Mouse (Mus musculus) midbrain, embryonic 11.5 days (tissue): Measurements from ENCODE around the gene Nosip. TPM values are rescaled to one million over a fixed set of nuclear protein-coding genes. Genes with fewer than 3 reads are reported as not detected.

ENCODE experiments used
- ATAC-seq: fragments of 200-750 bp; cut with Nextera tagmentation; 2 replicates; pipeline ENCODE4 v1.8.0; 2017; ENCODE audit warnings: moderate TSS enrichment, moderate library complexity; ENCODE audit not compliant: low FRiP score
- DNase-seq: peaks from one replicate; pipeline ENCODE4 v3.0.0; 2015; ENCODE audit warnings: low spot score; ENCODE audit errors: missing footprints
- H3K27ac ChIP-seq: fragments of 300-500 bp; sonication (generic); 2 replicates; pipeline ENCODE4 v1.5.1; 2014; ENCODE audit warnings: low read depth, low read length
- H3K27me3 ChIP-seq: fragments of 300-500 bp; sonication (generic); 2 replicates; pipeline ENCODE4 v1.6.1; 2014; ENCODE audit warnings: mild to moderate bottlenecking, low read length, moderate library complexity, mixed read lengths; ENCODE audit not compliant: control insufficient read depth, insufficient read depth
- H3K36me3 ChIP-seq: fragments of 300-500 bp; sonication (generic); 2 replicates; pipeline ENCODE4 v1.6.1; 2014; ENCODE audit warnings: mild to moderate bottlenecking, low read length, moderate library complexity, mixed read lengths; ENCODE audit not compliant: control insufficient read depth, insufficient read depth
- H3K4me1 ChIP-seq: fragments of 300-500 bp; sonication (generic); 2 replicates; pipeline ENCODE4 v1.6.1; 2014; ENCODE audit warnings: low read length; ENCODE audit not compliant: control insufficient read depth, insufficient read depth
- H3K4me2 ChIP-seq: fragments of 300-500 bp; sonication (generic); 2 replicates; pipeline ENCODE4 v1.6.1; 2014; ENCODE audit warnings: mild to moderate bottlenecking, moderate library complexity
- H3K4me3 ChIP-seq: fragments of 300-500 bp; sonication (generic); 2 replicates; pipeline ENCODE4 v1.5.1; 2014; ENCODE audit warnings: low read depth, low read length
- H3K9ac ChIP-seq: fragments of 300-500 bp; sonication (generic); 2 replicates; pipeline ENCODE4 v1.6.1; 2014; ENCODE audit warnings: low read length
- H3K9me3 ChIP-seq: fragments of 300-500 bp; sonication (generic); 2 replicates; pipeline ENCODE4 v1.6.1; 2016; ENCODE audit warnings: low read length; ENCODE audit not compliant: control insufficient read depth
- WGBS: fragments of 180-500 bp; shearing (Covaris S2); extraction: QIAGEN DNeasy Blood & Tissue Kit; methylation state at CpG from one replicate; pipeline ENCODE4 v1.1.7; 2014; 5-methylcytosine and 5-hydroxymethylcytosine counted together
- polyA plus RNA-seq: library from polyadenylated mRNA; unstranded; fragments of >200 nt; fragmentation: Nextera tagmentation; extraction: Ambion mirVana; gene quantifications from 2 replicates; pipeline ENCODE4 v1.2.1, GENCODE M21; 2014

Nosip gene
- 53.2 and 56.7 TPM in 2 replicates for polyA plus RNA-seq

- Histone ChIP-seq H3K27me3 (no peaks in the 10 kb centered on the region), H3K27ac (peak within 1 kb of the TSS; percentile 17), H3K4me3 (peak within 1 kb of the TSS; percentile 44), H3K36me3 (no peaks in the 10 kb centered on the region), H3K9ac (peak within 1 kb of the TSS; percentile 41), H3K4me2 (peak within 1 kb of the TSS; percentile 49), H3K4me1 (peaks cover 15% of the 10 kb centered on the region), H3K9me3 (no peaks in the 10 kb centered on the region)
- under 1% methylated on average over 31 of the region's 31 CpGs for WGBS
- DNase-seq = peak; percentile 100
- ATAC-seq = peak; percentile 90
These were observed at the start of gene Nosip, which contains the start of gene Prrg2 for GRCm38 (mm10) chr7:45062239-45062835. Gene Nosip, plus strand, starts transcription at chr7:45062429. Gene Prrg2, minus strand, starts transcription at chr7:45062677.

- ATAC-seq = no peak
These were observed 49.4 kb upstream of the Nosip start for GRCm38 (mm10) chr7:45012824-45013223.

GRCm38 (mm10) chr7:45013366-45014095 is 48.7 kb upstream of the Nosip start:
- ATAC-seq (no peak), DNase-seq (no peak)
- WGBS = 97% methylated on average over 16 of the region's 16 CpGs
- no peak overlapping the region for H3K9ac ChIP-seq
- no peaks in the 10 kb centered on the region for H3K9me3 ChIP-seq
- peaks cover 21% of the 10 kb centered on the region for H3K36me3 ChIP-seq
- H3K27me3 ChIP-seq = no peaks in the 10 kb centered on the region
- no peak overlapping the region for H3K4me3 ChIP-seq
- peaks cover 17% of the 10 kb centered on the region for H3K4me1 ChIP-seq
- no peak overlapping the region for H3K27ac ChIP-seq
- H3K4me2 ChIP-seq = no peak overlapping the region

More at GRCm38 (mm10) chr7:45012824-45013223, 49.4 kb upstream of the Nosip start:
- no peak overlapping the region for H3K4me2 ChIP-seq
- peaks cover 13% of the 10 kb centered on the region for H3K4me1 ChIP-seq
- H3K4me3 ChIP-seq = no peak overlapping the region
- H3K9me3 ChIP-seq = no peaks in the 10 kb centered on the region
- no peak overlapping the region for H3K9ac ChIP-seq
- 90% methylated on average over 4 of the region's 4 CpGs for whole genome bisulfite sequencing
- DNase-seq = no peak
- no peak overlapping the region for H3K27ac ChIP-seq
- H3K27me3 ChIP-seq = no peaks in the 10 kb centered on the region
- H3K36me3 ChIP-seq = peaks cover 28% of the 10 kb centered on the region

GRCm38 (mm10) chr7:45014096-45014451 is 48.2 kb upstream of the Nosip start:
- ATAC-seq (no peak), DNase-seq (no peak)
- Histone ChIP-seq H3K9ac (no peak overlapping the region), H3K4me3 (no peak overlapping the region), H3K4me1 (peaks cover 17% of the 10 kb centered on the region), H3K27me3 (no peaks in the 10 kb centered on the region), H3K27ac (no peak overlapping the region), H3K36me3 (peaks cover 21% of the 10 kb centered on the region), H3K4me2 (no peak overlapping the region), H3K9me3 (no peaks in the 10 kb centered on the region)
- WGBS = 97% methylated on average over 3 of the region's 3 CpGs

- H3K9ac ChIP-seq = peak overlapping the region; percentile 97
- H3K4me1 ChIP-seq = peaks cover 17% of the 10 kb centered on the region
- WGBS = 2% methylated on average over 20 of the region's 20 CpGs
- no peaks in the 10 kb centered on the region for H3K9me3 ChIP-seq
- ATAC-seq = no peak
- peak overlapping the region; percentile 44; the same call in 1 of the 2 replicates for H3K27ac ChIP-seq
- DNase-seq = no peak
- H3K4me3 ChIP-seq = peak overlapping the region; percentile 96
- peak overlapping the region; percentile 87 for H3K4me2 ChIP-seq
- no peaks in the 10 kb centered on the region for H3K27me3 ChIP-seq
- H3K36me3 ChIP-seq = peaks cover 15% of the 10 kb centered on the region
These were observed 46.8 kb upstream of the Nosip start for GRCm38 (mm10) chr7:45015344-45015956.

GRCm38 (mm10) chr7:45015957-45016612 is 46.1 kb upstream of the Nosip start, which contains the start of gene Scaf1:
Gene Scaf1, minus strand, starts transcription at chr7:45016363.
- no peaks in the 10 kb centered on the region for H3K27me3 ChIP-seq
- peak within 1 kb of the TSS; percentile 87 for H3K4me2 ChIP-seq
- ATAC-seq (peak; percentile 92), DNase-seq (peak; percentile 100)
- under 1% methylated on average over 69 of the region's 69 CpGs for WGBS
- peaks cover 13% of the 10 kb centered on the region for H3K36me3 ChIP-seq
- H3K4me3 ChIP-seq = peak within 1 kb of the TSS; percentile 96
- no peaks in the 10 kb centered on the region for H3K9me3 ChIP-seq
- H3K27ac ChIP-seq = peak within 1 kb of the TSS; percentile 81
- peak within 1 kb of the TSS; percentile 97 for H3K9ac ChIP-seq
- peaks cover 17% of the 10 kb centered on the region for H3K4me1 ChIP-seq

- DNase-seq = peak; percentile 88
- H3K27ac ChIP-seq = peak overlapping the region; percentile 81
- 5% methylated on average over 4 of the region's 4 CpGs for WGBS
- H3K4me1 ChIP-seq = peaks cover 17% of the 10 kb centered on the region
- H3K36me3 ChIP-seq = peaks cover 7% of the 10 kb centered on the region
- H3K4me2 ChIP-seq = peak overlapping the region; percentile 65
- ATAC-seq = no peak
- H3K9ac ChIP-seq = peak overlapping the region; percentile 58
- no peaks in the 10 kb centered on the region for H3K9me3 ChIP-seq
- H3K4me3 ChIP-seq = peak overlapping the region; percentile 96
- no peaks in the 10 kb centered on the region for H3K27me3 ChIP-seq
These were observed 45.5 kb upstream of the Nosip start for GRCm38 (mm10) chr7:45016761-45017160.

GRCm38 (mm10) chr7:45017242-45018061 is 44.8 kb upstream of the Nosip start, which contains the start of gene Rras:
Gene Rras, plus strand, starts transcription at chr7:45017961.
- WGBS = under 1% methylated on average over 33 of the region's 36 CpGs
- DNase-seq (peak; percentile 99), ATAC-seq (peak; percentile 89)
- peaks cover under 1% of the 10 kb centered on the region for H3K36me3 ChIP-seq
- peaks cover 17% of the 10 kb centered on the region for H3K4me1 ChIP-seq
- peak within 1 kb of the TSS; percentile 81 for H3K27ac ChIP-seq
- H3K9ac ChIP-seq = peak within 1 kb of the TSS; percentile 63
- peak within 1 kb of the TSS; percentile 96 for H3K4me3 ChIP-seq
- no peaks in the 10 kb centered on the region for H3K9me3 ChIP-seq
- H3K4me2 ChIP-seq = peak within 1 kb of the TSS; percentile 65
- H3K27me3 ChIP-seq = no peaks in the 10 kb centered on the region
